Mouse (Mus musculus) adrenal gland, postnatal 36 days (tissue): ENCODE measurements around the gene Fnbp4. TPM values are rescaled to one million over a fixed set of nuclear protein-coding genes. Genes with fewer than 3 reads are reported as not detected.
"Not testable (repeated sequence)": the region's sequence is repeated elsewhere in the genome, so short reads cannot be mapped to it uniquely, and the experiment has no call there.

Source experiments
- DNase-seq, 2 experiments: peaks; one replicate each; pipeline ENCODE4 v3.0.0; 2021; ENCODE audit warnings: mixed read lengths in 1 of 2
- total RNA-seq, 2 experiments: library from RNA; stranded (reverse); gene quantifications; 2 replicates each; pipeline ENCODE4 v1.2.3; 2021

Gene Fnbp4
- total RNA-seq, 2 experiments from 2014 or later: 46.3 to 52.0 TPM

DNA sequence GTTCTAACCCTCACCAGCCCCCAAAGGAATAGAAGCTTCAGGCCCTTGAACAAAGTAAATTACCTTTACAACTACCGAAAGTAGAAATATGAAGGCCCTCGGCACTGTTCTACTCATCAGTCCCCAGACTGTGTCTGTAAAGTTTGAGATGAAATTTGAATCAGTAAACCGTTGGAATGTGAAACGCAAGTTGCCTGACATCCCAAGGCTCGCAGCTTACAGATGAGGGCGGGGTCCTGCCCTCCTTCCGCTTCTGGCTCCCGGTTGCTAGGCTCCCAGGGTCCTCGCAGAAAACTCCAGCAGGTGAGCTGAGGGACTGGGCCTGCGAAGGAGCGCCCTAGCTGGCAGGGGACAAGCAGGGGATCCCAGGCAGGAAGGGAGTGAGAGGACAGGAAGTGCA is 37.3 kb downstream of the Fnbp4 start, which contains the start of gene Agbl2:
Agbl2 (plus strand) TSS at position 270 of the 400 bp plus-strand sequence.
- peak; percentile 37 to 48 for DNase-seq

DNA sequence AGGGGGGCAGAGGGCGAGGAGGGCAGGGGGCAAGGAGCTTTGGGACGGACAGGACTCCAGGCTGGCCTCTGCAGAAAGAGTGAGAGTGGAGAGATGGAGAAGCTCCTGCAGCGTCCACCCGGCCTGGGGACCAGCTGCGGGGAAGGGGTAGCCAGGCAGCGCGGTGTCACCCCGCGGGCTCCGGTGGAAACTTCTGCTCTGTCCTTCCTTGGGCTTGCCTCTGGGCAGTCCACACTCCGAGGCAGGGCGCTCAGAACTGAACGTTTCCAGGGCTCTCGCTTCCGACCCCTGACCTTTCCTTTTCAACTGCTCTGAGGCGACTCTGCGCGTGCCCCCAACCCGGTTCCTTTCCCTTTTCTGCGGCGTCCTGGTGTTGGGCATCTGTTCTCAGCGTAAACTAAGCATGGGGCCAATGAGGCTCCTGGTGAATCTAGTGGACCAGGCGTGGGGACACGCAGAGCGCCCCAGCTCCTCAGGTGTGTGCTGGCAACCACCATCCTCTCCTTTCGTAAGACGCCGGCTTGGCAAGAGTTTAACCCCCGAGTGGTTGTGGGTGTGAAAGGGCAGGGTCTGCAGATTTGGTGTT is 37.8 kb downstream of the Fnbp4 start:
- DNase-seq: peak; percentile 23 to 58

GRCm38 (mm10) chr2:90788126-90788525 is 43.0 kb downstream of the Fnbp4 start:
- DNase-seq: no peak

GRCm38 (mm10) chr2:90808241-90809126 is 63.3 kb downstream of the Fnbp4 start:
- no peak for DNase-seq

DNA sequence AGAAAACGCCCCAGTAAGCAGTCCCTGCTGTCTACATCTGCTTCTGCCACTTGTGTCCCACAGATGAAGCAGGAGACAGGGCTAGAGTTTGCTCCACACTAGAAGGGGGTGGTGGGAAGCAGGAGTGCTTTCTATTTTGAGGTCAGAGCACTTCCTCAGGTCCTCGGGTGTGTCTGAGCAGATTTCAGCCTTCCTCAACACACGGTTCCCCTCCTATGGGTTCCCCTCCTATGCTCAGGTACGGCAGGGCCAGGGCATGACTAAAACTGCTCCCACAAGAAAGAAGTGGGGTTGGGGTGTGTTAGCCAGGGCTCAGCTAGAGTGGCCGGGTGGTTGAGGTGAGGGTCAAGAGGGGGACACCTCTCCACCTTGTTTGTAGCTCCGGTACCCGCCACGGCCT is 65.6 kb downstream of the Fnbp4 start:
- DNase-seq: no peak

DNA sequence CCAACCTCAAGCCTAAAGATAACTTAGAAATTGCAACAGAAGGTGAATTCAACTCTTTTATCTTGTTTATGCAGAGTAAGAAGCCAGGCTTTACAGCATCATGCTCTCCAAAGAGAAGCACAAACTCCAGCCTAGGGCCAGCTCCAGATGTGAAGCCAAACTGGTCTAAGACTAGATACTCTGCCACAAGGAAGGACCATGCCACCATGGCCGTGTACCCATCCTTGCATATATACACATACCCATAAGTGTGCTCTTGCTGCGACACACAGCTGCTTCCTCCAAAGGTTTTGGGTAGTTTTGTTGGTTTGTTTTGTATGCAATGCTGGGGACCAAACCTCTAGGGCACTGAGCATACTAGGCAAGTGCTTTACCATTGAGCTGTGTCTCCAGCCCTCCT is 70.1 kb downstream of the Fnbp4 start:
- no peak for DNase-seq

DNA sequence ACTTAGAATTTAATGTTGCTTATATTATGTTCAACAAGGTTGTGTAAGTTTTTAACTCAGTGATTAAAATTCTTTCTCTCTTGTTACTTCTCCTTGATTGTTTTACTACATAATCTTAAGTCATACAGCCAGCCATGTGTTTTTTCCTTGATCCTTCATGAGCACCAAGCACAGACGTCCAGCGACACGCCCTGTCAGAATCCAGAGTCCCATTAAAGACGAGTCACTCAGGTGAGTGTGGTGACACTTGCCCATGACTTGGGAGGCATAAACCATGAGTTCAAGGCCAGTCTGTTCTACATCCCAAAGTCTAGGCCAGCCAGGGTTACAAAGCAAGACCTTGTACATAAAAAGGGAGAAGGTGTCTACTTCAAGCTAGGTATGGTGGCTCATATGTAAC is 71.0 kb downstream of the Fnbp4 start:
- DNase-seq: no peak

- DNase-seq: no peak
Measured at GRCm38 (mm10) chr2:90818710-90819109, 73.5 kb downstream of the Fnbp4 start.

GRCm38 (mm10) chr2:90820894-90821293 is 75.7 kb downstream of the Fnbp4 start:
- DNase-seq: no peak

DNA sequence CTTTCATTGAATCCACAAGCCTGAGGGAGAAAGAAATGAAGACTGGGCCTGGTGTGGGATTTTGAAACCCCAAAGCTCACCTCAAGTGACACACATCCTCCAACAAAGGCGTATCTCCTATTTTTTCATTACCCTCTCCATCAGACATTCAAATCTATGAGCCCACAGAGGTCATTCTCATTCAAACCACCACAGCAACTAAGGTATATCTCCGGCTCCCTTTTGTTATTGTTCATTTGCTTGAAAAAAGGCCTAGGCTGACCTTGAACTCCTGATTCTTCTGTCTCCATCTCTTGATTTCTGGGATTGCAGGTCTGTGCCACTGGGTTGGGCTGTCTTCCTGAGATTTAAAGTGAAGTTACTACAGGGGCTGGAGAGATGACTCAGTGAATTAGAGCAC is 77.8 kb downstream of the Fnbp4 start:
- DNase-seq: no peak

GRCm38 (mm10) chr2:90823781-90824180 is 78.6 kb downstream of the Fnbp4 start:
- DNase-seq: no peak

DNA sequence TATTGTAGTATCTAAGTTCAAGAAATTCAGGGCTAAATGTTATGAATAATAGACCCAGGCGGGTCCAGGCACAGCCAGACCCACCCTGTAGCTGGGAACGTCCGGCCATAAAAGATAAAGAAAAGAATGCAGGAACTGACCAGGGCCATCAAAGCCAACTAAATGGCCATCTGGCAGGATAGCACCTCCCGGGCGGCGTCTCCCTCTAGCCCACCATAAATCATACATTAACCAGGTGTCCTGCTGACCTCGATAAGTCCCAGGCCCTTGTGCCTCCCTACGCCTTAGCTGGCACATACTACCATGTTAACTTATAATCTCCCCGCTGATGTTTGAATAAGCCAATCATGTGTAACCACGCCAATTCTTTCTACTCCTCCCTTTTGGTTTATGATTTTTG is 79.4 kb downstream of the Fnbp4 start:
- DNase-seq: not testable (repeated sequence)

GRCm38 (mm10) chr2:90825515-90826172 is 80.5 kb downstream of the Fnbp4 start:
- no peak for DNase-seq

- DNase-seq: no peak
Measured at GRCm38 (mm10) chr2:90828739-90829138, 83.6 kb downstream of the Fnbp4 start.

Other genes starting within 250 kb of the Fnbp4 start
- gene Ptprj, start 164.7 kb upstream of the Fnbp4 start, total RNA-seq: 10 to 100 TPM; 16.4 to 22.0 TPM
- 10 to 100 TPM; 29.7 to 32.0 TPM for gene Nup160, start 68.2 kb upstream of the Fnbp4 start, total RNA-seq
- 1 to 10 TPM; 1.0 to 1.1 TPM for gene Agbl2, start 37.4 kb downstream of the Fnbp4 start, total RNA-seq
- gene Mtch2, start 101.8 kb downstream of the Fnbp4 start, total RNA-seq: 100 to 1,000 TPM; 242 to 275 TPM
- 1 to 10 TPM in 1 of 2 experiments, under 1 TPM in 1; 0.56 to 1.1 TPM for gene C1qtnf4, start 140.5 kb downstream of the Fnbp4 start, total RNA-seq
- 10 to 100 TPM; 32.4 to 37.5 TPM for gene Kbtbd4, start 159.4 kb downstream of the Fnbp4 start, total RNA-seq
- gene Ndufs3, start 159.5 kb downstream of the Fnbp4 start, total RNA-seq: 100 to 1,000 TPM; 365 to 412 TPM
- 100 to 1,000 TPM in 1 of 2 experiments, 10 to 100 TPM in 1; 92.7 to 101 TPM for gene Celf1, start 195.0 kb downstream of the Fnbp4 start, total RNA-seq